Mouse (Mus musculus) kidney, postnatal 4 days (tissue): ENCODE measurements at regions not wholly inside any gene's neighbourhood (a gene's known extent, or its start where the extent isn't known, plus 50 kb on each side); places are given as distances from the start of the nearest gene placed in this dataset.

Experiments used
- DNase-seq, 2 experiments: peaks; one replicate each; pipeline ENCODE4 v3.0.0; 2021; ENCODE audit warnings: mixed read lengths in 2 of 2

DNA sequence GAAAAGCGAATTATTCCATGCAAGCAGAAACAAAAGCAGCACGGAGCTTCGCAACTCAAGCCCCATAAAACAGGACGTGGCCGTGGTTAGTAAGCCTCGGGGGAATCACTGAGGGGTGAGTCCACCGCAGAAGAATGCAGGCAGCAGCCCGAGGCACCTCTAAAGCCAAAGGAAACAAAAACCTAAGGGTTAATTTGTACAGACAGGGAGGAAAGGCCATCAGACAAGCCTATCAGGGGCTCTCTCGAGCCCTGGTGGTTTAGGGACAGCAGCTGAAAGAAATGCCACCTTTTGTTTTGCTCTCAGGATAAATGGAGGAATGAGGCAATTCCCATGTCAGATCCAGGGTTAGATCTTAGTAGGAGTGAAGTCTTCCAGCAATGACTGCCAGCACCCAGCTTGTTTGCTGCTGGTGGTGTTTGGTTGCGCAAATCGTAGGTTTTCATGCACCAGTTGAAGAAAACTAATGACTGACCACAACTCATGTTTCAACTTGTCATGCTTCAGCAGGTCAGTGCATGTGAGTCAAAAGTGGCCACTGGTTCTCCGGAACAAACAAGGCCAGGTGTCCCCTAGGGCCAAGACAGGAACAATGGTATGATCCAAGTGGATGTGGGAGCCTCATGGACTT lies 173.9 kb upstream of the Dapk1 start:
- DNase-seq: peak; percentile 47 to 67

DNA sequence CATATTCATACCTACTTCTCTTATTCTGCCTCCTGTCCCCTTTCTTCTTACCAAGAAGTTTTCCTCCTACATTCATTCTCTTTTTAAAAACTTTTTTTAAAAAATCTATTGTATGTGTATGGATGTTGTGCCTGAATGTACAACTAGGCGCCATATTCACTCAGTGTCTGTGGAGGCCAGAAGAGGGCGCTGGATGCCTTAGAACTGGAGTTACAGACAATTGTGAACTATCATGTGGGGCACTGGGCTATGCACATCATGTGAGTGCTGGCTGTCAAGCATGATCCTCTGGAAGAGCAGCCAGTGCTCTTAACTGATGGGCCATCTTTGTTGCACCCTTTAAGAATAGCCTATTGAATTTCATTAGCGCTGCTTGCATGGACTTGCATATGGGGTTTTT lies 172.6 kb upstream of the Dapk1 start:
- DNase-seq: no peak

DNA sequence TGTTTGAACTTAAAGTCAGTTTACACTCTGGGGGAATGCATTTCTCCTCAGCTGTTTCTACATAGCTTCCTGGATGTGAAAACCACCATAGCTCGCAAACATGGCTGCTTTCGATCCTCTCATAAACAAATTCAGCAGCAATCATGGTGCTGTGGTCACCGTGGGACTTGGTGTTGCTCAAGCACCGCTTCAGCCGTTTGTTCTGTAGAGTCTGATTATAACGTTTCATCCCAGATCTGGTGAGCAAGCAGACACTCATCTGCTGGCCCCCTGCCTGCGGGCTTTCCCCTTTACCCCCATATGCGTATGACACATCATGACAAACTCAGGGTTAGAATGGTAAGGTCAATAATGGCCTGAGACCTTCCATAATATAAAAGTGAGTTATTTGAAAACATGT lies 170.3 kb upstream of the Dapk1 start:
- DNase-seq: no peak

DNA sequence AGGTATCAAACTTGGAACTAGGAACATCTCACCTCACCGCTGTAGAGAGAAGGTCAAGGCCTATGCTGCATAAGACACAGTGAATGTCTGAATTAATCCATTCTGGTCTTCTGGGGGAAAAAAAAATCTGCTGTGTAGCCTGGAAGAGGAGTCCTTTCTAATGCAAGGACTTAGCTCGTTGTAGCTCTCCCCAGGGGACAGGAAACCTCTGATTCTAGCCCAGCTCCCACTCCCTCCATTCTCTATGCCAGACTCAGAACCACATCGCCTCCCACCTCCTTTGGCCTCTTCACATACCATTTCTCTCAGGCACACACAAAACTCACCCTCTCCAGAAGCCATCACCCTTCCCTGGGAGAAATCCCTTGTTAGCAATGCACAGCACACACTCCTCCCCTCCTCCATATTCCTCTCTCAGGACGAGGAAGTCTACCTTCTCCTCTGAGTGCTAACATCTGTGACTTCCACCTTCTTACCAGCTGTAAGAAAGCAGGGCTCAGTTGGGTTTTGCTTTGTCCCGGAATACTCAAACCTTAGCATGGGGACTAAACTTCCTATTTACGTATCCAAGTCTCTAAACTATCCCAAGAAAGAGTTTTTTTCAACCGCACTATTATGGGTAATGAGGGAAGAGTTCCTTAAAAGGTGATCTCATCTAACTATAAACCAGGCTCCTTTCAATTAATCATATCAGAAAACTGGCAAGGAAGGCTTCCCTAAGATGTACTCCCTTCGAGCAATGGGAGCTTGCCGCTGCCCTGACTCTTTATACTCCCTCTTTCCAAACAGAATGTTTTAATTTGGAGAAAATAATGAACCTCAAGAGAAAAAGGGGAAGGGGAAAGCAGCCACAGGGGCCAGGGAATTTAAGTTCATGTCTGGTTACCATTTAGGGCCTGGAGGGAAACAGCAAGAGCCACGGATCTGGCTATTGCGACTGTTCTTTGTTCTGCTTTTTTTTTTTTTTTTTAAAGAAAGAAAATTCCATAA lies 167.2 kb upstream of the Dapk1 start:
- DNase-seq: no peak

DNA sequence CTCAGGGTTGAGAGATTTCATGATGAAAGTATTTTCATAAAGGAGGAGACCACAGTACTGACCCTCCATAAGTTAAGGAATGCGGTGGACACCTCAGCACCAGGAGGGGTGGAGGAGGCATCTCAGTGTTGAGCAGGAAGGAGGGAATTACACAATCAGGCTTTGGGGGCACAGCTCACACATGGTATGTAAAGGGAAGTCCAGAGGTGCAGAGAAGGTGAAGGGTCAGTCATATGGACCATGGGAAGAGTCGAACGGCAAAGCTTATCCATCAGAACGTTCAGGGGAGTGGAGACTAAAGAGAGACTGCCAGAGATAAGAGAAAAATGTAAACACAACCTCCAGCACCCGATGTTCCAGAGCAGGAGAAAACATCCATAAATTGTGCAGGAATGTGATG lies 166.4 kb upstream of the Dapk1 start:
- no peak for DNase-seq

DNA sequence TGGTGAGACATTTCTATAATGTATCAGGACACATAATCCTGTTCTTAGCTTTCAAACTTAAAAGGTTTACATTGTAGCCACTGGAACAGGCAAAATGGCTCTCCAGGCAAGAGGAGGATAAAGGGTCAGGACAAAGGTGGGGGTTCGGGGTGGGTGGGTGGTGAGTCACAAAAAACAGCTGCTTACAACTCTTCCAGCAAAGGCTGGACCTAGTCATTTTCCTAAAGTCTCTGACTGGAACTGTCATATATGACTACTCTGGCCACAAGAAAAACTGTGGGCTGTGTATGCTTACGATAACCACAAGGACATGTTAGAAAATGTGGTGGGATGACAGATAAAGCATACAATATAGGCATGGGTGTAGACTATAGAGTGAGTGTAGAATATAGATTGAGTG lies 163.6 kb upstream of the Dapk1 start:
- no peak for DNase-seq

DNA sequence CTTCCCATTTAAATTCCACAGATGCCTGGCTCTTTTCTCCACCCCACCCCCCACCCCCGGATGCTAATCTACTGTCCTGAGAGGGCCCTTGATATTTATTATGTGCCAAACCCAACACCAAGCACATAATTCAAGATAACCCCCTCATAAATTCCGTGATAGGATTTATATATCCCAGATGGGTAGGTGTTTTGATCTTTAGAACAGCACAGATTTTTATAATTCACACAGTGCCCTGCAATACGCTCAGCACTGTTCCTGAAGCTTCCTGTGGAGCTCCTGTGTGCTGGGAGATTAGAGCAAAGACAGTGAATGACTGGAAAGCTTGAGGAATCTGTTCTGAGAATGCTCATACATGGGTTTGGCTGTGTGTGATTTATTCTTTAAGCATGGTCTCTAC lies 161.2 kb upstream of the Dapk1 start:
- DNase-seq: no peak

DNA sequence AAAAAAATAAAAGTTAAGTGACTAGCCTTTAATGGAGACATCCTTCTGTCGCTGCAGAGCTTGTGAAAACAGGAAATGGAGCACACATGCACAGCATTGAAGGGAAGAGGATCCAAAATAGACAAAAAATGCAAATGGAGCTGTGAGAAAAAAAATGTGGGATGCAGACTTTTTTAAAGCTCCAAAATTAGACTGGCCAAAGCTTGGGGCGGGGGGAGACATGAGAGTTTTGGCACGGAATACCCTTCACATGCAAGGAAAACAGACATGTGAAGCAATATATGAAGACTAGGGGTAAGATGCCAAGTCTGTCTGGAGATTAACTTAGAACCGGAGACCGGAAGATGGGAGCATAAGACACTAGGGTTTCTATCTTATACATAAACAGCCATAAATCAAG lies 156.6 kb upstream of the Dapk1 start:
- no peak for DNase-seq

DNA sequence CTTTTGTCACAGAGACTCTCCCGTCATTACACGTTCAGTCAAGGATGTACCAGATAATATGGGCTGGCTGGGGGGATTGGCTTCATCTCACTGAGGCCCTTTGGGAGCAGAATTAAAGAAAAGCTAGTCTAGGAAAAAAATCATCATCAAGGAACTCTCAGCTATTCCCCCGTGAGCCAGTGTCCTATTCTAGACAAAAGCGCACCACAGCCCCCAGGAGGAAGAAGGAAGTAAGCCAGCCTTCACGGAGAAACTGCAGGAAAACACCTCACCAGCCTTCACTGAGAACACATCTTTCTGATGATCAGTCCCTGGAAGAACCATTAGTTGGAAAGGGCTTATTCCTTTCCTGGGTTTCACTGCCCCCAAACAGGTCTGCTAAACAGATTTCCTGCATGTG lies 154.8 kb upstream of the Dapk1 start:
- DNase-seq: peak; percentile 34 to 53

DNA sequence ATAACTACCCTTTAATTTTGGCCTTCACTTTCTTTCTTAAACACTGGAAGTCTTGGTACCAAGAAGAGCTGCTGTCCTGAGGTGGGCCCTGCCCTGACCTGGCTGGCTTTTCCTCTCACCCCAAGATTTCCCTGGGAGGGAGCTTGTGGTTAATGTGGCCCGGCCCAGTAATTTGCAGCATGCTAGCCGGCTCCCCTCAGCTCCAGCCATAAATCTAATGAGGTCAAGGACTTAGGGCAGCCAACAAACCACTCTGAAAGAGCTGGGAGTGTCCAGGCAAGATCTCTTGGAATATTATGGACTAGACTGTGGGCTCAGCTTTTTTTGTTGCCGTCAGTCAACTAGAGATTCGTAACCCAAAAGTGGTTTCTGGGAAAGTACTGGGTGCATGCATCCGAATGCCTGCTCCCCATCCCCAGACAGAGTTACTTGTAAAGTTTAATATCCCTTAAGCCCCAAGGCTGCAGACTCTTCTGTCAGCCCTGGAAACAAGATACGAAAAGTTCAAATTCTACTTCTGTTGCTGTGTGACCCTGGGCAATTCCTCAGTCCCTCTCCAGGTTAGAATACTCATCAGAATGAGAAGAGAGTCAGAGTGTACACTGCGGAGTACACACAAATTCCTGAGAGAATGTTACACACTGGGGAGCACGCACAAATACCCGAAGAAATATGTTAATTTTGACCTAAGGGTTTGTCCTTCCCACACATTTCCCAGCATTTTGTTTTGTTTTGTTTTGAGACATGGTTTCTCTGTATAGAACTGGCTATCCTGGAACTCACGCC lies 150.8 kb upstream of the Dapk1 start:
- peak; percentile 60 to 61 for DNase-seq

DNA sequence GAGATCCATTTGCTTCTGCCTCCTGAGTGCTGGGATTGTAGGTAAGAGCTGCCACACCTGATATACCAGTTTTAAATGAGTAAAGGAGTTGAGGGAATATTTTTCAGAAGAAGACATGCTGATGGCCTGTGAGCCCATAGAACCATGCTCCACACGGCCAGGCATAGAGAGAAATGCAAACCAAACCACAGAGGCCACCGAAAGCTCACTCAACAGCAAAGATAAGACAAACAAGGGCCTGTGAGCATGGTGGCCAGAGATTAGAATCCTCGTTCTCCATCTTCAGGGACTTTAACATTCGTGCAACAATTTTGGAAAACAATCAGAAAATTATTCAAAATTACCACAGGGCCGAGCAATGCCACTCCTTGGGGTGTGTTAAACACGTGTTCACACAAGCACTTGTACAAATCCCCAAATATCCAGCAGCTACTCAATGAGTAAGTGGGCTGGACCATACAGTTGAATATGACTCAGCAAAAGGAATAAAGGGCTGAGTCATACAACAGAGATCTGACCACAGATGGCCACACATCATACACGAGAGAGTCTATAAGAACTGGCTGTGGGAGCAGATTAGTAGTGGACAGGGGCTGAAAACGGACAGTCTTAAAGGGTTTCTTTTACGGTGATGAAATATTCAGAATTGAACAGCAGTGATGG lies 147.8 kb upstream of the Dapk1 start:
- DNase-seq: no peak

DNA sequence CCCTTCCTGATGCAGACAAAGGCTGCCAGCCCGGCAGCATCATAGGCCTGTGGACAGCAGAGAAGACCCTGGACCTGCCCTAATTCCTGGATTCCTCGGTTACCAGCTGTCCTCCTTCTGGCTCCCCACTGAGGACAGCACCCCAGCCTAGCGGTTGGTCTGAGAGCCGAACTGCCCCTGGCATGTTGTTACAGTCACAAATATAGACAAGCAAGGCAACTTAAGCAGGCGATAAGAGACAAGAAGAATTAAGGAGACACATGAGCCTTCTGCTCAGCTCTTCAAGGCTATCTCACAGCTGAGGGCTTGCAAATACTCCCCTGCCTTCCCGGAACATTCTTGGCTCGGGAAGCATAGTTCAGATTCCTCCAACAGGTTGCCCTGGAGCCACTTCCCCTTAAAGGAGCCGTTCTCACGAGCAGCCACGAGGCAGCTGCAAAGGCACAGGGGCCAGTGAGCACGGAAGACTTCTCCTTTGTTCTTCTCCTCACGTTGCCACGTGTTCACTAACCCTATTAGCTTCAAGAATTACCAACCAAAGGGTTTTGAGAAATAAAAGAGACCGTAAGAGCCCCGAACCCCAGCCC lies 146.6 kb upstream of the Dapk1 start:
- peak; percentile 58 to 66 for DNase-seq

DNA sequence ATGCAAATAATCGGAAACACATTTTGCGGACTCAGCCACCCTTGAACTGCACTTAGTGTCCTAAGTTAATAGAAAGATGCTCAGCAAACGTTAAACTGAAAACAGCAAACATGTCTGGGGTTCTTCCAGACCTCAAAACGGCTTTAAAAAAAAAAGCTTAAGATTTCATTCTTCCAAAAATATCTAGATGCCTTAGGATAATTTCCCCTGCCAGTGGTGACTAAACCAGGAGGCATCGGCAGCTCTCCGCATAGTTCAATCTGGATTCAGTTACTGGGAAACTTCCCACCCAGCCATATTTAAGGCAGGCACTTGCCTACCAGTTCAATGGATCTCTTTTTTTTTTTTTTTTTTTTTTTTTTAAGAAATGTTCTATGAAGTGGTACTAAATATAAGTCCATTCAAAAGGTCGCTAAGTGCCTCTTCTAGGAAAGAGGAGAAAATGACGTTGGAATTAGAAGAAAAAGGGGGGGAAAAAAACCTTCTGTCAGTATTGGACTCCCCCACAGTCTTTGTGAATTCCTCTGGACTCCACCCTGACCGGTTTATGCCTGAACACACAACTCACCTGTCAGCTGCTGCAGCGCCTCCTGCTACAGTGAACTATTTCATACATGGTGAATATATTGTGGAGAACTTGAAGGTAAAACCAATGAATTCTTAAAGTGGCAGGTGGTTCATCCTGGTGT lies 145.7 kb upstream of the Dapk1 start:
- DNase-seq: no peak

DNA sequence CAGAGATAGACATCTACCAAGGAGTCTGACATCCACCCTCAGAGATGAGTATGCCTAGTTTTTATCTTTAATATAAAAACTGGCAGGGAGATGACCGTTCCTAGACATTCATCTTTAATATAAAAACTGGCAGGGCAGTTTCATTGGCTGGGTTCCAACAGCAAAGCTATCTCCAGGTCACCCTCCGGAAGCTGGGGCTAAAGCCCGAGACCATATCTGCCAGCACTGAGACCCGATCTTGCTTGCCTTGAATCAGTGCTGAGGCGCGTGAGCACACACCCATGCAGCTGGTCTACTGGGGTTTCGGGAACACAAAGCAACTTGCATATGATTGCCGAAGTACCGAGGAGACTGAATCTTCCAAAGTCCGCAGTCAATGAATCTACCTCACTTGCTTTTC lies 144.5 kb upstream of the Dapk1 start:
- no peak for DNase-seq

DNA sequence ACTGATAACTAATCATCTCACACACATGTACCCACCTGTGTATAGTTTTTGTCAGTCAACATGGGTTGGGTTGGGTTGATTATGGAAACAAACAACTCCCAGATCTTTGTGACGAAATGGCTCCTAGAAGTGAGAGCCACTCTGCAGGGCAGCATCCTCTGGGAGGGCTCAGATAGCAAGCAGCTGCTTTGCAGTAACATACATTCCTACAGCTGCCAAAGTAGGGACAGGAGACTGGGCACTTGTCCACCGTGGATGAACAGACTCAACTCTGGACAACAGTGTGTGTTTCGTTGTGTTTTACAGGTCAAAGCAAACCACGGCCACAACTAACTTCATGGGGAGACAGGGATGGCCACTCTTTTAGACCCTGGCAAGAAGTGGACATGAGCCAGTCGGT lies 142.7 kb upstream of the Dapk1 start:
- no peak for DNase-seq

DNA sequence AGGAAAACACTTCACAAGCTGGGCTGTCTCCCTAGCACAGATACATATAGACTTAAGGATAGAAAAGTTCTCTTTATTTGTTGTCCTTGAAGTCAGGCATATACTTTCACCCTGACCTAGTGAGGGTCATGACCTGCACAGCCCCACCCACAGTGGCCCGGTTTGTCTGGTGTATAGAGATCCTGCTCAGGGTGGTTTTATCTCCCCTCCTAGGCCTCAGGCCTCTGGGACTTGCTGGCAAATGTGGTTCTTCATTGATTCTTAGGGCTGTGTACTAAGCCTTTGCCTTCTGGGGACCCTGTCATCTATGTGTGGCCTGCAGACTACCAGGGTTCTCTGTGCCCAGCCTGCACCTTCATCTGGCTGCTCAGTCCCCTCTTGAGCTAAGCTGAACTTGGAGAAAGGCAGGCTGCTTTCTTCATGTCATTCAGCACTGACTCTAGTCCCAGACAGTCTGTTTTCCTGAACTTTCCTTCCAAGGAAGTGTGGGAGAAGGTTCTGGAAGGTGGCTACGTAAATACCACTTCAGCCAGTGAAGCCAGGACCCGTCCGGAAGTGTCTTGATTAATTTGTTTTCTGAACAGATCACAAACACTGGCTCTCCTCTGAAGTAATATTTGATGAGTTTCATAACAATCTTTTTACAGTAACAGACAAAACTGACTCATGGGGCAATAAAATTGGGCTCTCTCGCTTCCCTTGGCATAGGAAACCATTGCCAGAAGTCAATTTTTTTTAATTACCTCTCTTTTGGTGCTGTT lies 135.0 kb upstream of the Dapk1 start:
- DNase-seq: no peak

DNA sequence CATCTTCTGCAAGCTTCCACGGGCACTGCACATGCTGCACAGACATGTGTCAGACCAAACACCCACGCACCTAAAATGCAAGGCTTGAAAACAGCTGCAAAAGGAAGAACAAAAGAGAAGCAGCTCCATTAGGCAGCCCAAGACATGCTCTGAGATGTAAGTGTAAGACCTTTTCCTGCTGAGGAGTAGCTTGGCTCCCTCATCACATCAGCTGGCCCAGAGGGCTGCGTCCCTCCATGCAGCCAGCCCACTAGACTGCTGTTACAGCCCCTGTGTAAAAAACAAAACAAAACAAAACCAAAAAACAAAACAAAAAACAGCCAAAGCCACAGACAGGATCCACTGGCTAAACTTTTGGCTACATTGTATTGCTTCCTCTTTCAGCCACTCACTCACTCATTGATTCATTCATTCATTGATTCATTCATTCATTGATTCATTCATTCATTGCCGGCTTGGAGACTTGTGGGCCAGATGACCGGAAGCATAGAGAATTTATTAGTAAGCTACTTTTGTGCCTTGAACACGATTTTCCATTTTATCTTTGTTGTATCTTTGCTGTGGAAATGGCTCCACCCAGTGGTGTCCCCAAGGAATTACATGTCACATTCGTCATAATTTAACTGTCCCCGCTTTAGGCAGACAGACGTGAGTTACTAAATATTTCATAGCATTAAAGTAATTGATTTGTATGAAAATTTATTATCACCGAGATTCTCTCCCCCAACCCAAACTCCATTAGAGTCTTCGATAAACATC lies 133.7 kb upstream of the Dapk1 start:
- DNase-seq: peak; percentile 71 to 77

DNA sequence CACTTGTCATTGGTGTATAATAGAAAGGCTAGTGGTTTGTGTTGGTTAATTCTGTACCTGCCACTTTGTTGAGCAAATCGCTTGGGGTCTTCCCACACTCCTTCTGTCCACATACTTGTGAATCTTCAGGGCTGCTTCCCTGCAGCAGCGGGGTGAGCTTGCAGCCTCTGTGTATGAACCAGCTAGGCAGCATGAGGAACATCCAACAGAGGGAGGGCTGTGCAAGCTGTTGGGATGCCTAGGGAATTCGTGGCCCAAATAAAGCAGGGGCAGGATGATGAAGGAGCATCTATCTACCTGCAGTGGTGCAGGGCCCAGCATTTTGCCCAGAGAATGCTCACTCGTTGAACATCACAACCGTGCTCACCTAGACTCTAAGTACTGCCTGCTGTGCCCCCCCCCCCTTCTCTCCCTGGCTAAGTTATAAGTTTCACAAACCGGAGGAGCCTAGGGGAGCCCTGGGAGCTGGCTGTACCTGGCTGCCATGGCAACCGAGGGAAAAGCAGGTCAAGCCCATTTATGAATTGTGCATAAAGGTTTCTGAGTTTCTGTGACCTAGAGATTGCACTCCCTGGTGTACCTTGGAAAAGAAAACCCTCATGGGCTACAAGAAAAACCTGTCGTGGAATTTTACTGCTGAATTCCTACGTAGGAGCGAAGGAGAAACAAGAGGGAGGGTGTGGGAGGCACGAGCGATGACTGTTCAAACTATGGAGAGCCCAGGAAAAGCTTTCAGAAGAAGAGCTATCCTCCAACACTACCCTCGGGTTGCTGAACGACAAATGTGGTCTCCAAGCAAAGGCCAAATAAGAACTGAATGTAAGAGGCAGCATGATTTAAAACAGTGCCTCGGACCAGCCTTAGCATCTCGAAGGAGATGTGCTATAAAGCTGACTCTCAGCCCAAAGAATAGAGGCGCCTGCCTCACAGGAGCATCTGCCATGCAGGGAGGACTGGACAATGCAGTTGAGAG lies 131.0 kb upstream of the Dapk1 start:
- DNase-seq: peak in 1 of 2 experiments; percentile 24

DNA sequence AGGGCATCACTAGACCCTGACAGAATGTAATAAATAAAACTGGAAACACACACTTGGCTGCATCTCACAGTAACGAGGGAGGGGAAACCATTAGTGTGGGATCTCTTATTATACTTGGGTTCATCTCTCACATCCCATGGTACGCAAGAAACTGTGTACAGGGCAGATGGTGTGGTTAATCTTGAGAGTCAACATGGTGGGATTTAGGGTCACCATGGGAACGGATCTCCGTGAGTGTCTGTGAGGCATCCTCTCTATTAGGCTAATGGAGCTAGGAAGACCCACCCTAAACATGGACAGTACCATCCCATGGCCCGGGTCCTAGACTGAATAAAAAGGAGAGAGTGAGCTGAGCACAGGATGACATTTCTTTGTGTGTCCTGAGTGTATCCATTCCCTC lies 130.1 kb upstream of the Dapk1 start:
- DNase-seq: no peak
